Mouse (Mus musculus) layer of hippocampus, postnatal 10 days (tissue): Measurements from ENCODE around the gene Fam53a. TPM values are rescaled to one million over a fixed set of nuclear protein-coding genes. Genes with fewer than 3 reads are reported as not detected.

Experiments used
- DNase-seq, 2 experiments: peaks; one replicate each; pipeline ENCODE4 v3.0.0; 2021; ENCODE audit warnings: low spot score in 2 of 2
- long read RNA-seq: library from polyadenylated mRNA; stranded (forward); transcript quantifications from one replicate; pipeline ENCODE4 v2.0.0, GENCODE M21; 2023
- total RNA-seq, 2 experiments: library from RNA; stranded (reverse); gene quantifications; 2 replicates each; pipeline ENCODE4 v1.2.3; 2021

Fam53a gene
- 10 to 100 TPM; 20.4 to 24.0 TPM for total RNA-seq
- long read RNA-seq, transcript Fam53a-202 (6 exons, 2,009 nt), result major isoform, 21 of 33 reads
- long read RNA-seq, partial matches to known transcripts, result 1 of 33 reads
- long read RNA-seq, other reads (novel, unspliced or antisense), result 10 of 33 reads

DNA sequence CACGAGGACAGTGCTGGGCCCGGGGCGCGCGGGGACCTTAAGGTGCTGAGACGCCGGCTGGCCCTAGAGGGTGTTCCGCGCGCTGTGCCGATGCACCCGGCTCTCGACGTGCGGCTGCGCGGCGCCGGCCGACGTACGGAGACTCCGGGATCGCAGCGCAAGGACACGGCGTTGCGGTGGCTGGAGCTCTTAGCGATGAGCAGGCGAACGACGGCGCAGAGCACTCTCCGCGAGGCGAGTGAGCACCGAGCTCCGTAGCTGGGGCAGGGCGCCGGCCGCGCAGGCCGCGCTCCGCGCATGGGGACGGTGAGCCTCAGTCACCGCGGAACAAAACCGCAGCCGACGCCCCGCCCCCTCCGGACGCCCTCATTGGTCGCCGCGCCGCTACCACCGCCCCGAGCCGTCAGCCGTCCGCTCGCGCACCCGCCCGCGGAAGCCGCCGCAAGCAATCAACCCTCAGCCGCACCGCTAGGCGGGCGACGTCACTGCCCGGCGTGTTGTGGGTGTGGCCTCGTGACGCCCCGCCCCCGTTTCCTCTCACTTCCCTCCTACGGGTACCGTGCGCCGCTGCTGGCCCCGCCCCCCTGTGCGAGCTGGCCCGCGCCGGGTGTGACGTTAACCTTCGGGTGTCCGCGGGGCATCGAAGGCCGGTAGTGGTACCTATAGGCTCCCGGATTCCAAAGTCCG is at the start of gene Fam53a, which contains the start of gene Gm9903:
Fam53a (minus strand) TSS at position 335 of the 687 bp plus-strand sequence.
Gm9903 (plus strand) TSS at position 625 of the 687 bp plus-strand sequence.
- DNase-seq, result peak; percentile 100

GRCm38 (mm10) chr5:33678244-33678643 is 48.8 kb upstream of the Fam53a start:
- DNase-seq, result no peak

GRCm38 (mm10) chr5:33675964-33676363 is 46.5 kb upstream of the Fam53a start:
- peak; percentile 62 to 78 for DNase-seq

- peak; percentile 44 to 66 for DNase-seq
Observed at GRCm38 (mm10) chr5:33674439-33674838, 45.0 kb upstream of the Fam53a start.

DNA sequence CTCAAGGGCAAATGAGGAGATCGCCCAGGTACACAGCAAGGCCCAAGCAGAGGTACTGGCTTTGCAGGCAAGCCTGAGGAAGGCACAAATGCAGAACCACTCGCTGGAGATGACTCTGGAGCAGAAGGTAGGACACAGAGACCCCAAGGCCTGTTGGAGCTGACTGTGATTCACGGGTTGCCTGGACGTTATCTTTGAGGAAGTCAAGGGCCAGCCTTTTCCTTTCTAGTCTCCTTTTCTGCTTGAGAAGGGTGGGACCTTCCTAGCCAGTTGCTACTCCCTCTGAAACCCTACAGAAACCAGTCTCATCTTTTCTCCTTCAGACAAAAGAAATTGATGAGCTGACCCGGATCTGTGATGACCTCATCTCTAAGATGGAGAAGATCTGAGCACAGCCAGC is 42.2 kb upstream of the Fam53a start:
- no peak for DNase-seq

DNA sequence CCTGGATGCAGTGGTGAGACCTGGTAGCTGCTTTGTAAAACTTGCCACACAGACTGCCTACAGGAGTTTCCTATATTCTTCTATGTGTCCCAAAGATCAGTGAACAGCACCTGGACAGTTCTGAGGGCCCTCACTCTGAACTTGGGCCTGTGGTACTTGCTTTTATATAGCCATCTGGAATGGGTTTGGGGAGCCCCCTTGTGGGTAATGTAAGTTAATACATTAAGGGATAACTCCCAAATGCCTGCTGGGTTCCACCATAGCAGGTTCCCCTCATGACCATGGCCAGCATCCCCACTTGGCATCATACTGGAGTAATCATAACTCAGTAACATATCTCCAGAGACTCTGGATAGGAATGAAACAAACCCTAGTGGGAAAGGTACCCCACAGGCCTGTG is 38.8 kb upstream of the Fam53a start:
- DNase-seq, result no peak

DNA sequence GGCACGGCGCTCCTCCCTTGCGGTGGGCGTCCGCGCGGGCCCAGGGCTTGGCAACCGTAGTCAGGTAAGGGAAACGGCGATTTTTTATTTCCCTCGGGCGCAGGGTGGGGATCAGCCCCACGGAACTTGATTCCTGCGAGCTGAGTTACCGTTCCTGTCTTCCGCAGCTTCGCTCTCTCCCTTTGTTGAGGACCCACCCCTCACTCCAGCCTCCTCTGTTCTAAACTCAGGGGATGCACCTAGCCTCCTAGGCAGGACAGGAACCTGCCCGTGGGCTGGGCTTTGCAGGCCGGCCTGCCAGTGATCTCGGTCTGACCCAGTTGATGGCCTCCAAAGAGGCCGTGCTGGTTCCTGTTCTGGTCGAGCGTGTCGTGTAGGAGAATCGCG is 29.2 kb upstream of the Fam53a start:
- no peak for DNase-seq

DNA sequence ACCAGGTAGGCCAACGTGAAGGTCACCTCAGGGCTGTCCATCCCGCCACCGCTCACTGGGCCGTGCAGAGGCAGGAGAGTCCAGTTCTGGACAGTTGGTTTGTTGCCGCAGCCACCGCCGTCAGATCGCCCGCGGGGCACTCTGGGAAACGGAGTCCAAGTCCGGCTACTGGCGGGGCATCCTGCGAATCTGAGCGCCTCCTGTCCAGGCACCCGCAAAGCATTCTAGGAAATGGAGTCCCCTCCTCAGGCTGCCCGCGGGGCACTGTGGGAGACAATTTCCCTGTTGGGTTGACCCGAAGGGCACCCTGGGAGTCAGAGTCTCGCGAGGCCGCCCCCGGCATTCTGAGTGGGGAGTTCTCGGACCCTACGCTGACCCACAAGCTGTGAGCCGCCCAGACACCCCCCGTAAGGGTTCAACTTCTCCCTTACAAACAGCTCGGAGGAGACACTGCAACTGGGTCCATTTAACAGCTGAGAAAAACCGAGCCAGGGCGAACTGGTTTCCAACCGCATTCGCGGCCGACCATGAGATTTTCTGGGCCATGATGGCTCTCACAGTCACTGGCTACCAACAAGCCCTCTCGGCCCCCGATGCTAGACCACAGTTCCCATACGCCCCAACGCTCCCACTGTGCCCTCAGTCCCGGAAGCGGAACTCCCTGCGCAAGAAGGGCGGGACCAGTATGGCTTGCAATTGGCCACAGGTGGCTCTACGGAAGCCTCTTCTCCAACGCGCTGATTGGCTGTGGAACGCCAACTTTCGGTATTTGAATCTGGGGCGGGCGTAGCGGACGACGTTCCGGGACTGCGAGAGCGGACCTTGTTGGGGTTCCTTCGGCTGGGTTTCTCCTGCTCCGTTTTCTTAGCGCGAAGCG is 28.6 kb upstream of the Fam53a start, which contains the start of the genes Tacc3 and Tmem129:
Tacc3 (plus strand) TSS at position 342 of the 877 bp plus-strand sequence.
Tmem129 (minus strand) TSS at position 630 of the 877 bp plus-strand sequence.
- DNase-seq, result peak; percentile 95 to 97

DNA sequence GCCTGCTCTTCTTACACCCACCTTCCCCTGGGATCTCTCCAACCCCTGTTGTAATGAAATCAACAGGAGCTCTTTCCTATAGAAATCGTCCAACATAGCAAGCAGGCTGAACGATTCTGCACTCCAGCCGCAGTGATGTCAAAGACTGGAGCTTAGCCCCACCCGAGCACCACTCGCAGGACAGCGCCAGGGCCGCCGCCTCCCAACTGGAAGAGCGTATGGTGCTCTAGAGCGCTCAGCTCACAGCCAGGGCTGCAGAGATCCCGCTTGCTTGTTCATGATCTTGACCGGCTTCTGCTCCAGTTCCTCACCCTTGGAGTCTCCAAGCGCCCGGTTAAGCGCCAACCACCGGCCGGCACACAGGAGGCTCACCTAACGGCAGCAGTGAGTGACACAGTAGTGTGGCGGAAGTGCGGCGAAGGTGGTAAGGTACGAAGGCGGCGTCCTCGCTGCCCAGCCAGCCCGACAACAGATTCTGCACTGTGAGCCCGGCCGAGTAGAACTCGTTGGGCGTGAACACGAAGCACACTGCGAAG is 27.9 kb upstream of the Fam53a start:
- no peak for DNase-seq

DNA sequence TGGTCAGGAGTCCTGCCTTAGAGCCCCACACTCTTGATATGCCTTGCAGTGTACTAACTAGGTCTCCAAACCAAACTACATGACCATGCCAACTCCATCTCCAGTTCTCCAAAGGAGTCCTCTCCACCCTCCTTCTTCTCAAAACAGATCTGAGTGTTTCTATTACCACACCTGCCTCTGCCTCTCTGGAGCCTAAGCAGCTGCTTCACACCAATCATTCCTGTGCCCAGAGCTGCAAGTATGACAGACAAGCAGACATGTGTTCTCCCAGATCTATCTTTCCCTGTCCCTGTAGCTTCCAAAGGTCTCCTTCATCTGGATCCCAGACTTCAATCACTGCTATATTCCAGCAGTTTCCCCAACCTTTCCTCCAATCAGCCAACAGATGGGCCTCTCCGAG is 27.3 kb upstream of the Fam53a start:
- DNase-seq, result no peak

DNA sequence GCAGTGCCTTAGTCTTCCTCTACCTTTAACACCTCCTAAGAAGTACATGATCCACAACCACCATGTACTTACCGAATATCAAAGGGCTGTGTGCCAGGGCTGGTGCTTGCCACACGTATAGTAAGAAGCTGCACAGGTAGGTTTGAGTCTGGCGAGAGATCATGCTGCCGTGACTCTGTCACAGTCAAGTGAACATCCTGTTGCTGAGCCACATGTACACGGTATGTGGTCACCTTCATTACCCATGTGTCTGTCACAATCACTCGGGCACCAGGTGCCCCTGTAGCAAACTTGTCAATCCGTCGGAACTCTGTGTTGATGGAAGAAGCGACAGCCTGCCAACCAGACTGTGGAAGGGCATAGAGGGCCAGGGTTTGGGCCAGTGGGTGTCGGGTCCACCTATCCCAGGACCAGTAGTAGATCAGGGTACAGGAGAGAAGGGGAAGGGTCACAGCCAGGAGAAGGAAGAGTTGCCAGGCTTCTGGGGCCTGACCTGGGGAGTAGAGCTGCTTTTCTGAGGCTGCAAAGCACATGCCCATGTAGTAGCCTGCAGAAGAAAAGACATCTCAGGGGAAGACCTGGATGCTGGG is 25.9 kb upstream of the Fam53a start:
- no peak for DNase-seq

DNA sequence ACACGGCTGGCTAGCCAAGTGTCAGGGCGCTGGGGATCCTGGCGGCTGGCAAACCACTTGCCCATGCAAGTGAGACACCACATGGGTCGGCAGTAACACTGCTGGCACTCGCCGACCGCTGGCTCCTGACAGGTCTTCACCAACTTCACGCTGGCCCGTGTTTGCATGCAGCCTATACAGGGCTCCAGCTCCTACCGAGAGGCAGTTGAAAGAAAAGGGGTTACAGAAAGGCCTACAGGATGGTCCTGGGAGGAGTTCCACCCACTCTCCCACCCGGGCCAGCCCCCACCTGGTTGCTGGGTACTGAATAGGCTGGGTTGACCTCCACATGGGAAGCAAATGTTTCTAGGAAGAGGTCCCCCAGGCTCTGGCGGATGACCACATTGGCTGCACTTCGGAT is 25.0 kb upstream of the Fam53a start:
- no peak for DNase-seq

DNA sequence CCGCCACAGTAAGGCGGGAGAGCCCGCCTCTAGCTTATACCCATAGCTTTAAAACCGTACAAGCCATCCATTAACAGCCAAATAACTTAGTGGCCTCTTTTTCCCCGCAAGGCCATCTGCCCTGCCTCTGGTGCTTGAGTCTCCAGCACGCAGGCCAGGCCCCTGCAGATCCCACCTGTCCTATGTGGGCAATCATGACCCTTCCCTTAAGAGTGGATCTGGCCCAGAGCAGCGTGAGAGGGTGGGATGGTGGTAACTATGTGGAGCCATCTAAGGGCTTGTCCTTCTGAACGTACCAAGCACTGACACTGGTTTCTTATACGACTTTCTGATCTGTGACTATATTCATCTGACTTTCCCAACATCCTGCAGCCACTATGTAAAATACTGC is 23.3 kb upstream of the Fam53a start:
- DNase-seq, result no peak

DNA sequence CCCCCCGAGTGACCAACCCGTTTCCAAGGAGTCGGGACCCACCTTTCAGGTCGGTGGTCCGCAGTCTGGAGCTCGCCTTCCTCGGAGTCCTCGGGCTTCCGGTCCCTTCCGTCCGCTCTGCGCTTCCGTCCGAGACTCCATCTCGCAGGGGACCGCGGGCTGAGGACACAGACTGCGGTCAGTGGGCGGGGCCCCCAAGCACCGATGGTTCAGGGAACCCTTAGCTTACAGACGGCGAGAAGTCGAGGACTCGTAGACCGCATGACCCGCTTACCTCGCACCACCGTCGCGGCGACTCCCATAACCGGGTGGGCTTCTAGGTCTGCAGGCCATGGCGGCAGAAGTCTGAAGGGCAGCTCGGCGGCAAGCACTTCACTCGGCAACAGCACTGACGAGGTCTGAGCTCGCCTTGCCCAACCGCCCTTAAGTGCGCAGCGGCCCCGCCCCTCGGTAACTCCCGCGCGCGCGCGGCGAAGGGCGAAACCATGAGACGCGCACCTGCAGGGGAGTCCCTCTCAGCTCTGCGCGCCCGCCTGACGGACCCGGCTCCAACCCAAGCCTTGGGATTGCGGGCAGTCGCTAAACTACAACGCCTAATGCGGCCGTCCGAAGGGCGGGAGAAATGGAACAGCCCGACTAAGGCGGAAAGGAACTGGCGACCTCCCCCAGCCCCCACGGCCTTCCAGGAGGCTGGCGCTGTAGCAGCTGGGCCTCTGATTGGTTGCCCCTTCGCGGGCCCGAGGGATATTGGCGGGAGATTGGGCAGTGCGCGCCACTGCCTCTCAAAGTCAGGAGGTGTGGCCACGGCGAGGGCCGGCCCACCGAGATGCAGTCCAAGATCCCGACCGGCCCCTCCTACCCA is 22.7 kb upstream of the Fam53a start, which contains the start of gene Slbp:
Slbp (minus strand) TSS at position 654 of the 862 bp plus-strand sequence.
- DNase-seq, result peak; percentile 95 to 96

- DNase-seq, result no peak
Observed at GRCm38 (mm10) chr5:33651541-33651920, 22.1 kb upstream of the Fam53a start.

- no peak for DNase-seq
Observed at GRCm38 (mm10) chr5:33651017-33651416, 21.6 kb upstream of the Fam53a start.

DNA sequence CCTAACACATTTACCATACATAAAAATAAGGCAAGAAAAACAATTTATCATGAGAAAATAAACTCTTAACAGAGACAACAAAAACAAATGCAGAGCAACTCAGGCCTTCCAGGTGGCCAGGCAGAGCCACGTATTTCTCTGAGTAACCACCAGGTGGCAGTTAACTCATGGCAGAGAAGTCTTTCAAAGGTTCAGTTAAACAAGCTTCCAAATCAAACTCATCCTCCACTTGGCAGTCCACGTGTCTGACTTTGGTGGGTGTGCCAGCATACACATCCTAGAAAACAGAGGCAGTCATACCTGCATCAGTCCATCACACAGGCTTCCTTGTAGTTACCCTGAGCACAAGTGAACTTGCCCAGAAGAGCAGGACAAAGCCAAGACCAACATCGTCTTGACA is 11.2 kb upstream of the Fam53a start:
- DNase-seq, result peak; percentile 36 to 47

- DNase-seq, result no peak
Observed at GRCm38 (mm10) chr5:33638826-33639225, 9.4 kb upstream of the Fam53a start.

GRCm38 (mm10) chr5:33637606-33638350 is 8.3 kb upstream of the Fam53a start:
- no peak for DNase-seq

DNA sequence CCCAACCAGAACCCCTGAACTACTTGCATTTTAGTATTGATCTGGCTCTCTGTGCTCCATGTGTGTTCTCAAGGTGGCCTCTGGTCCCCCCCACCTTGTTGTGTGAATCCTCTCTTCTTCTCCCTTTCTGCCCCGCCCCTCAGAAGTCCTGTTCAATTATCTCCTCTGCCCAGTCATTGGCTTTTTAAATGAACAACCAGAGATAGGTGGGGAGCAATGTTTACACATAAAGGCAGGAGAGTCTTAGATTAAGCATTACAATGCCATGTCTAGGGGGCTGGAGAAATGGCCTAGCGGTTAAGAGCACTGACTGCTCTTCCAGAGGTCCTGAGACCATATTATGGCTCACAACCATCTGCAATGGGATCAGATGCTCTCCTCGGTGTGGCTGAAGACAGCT is 5.9 kb upstream of the Fam53a start:
- DNase-seq, result no peak
